In genomic region chr2:71540611-71541417, GRCm38 (mm10) we compare ENCODE assay signal across 8 mouse cellular contexts. TPM values are rescaled to one million over a fixed set of nuclear protein-coding genes. Genes with fewer than 3 reads are reported as not detected.
DNase-seq lines count a peak whose midpoint lies in the region; ATAC-seq and TF ChIP-seq lines count a peak whose summit lies in the region.

No protein-coding gene starts in this region.

- under 1% methylated on average over 48 of the region's 48 CpGs for WGBS in lung, postnatal 0 days
- under 1% methylated on average over 44 of the region's 48 CpGs for WGBS in embryonic facial prominence, embryonic 15.5 days
- WGBS in limb, embryonic 12.5 days = under 1% methylated on average over 45 of the region's 48 CpGs

- H3K4me2 ChIP-seq in lung, postnatal 0 days (replicated peaks; ENCODE audit: low read depth, low read length) = peak overlapping the region; percentile 25
- peak overlapping the region; percentile 57 for H3K4me2 ChIP-seq in embryonic facial prominence, embryonic 15.5 days (replicated peaks)
- H3K4me2 ChIP-seq in limb, embryonic 12.5 days = peak overlapping the region; percentile 49

- TF ChIP-seq EP300 in lung, postnatal 0 days (IDR thresholded peaks at IDR 0.05) = no peak

- H3K9ac ChIP-seq in lung, postnatal 0 days (replicated peaks; ENCODE audit: low read depth) = no peak overlapping the region
- H3K9ac ChIP-seq in embryonic facial prominence, embryonic 15.5 days = peak overlapping the region; percentile 15; the same call in 1 of the 2 replicates
- no peak overlapping the region for H3K9ac ChIP-seq in limb, embryonic 12.5 days (replicated peaks)

- H3K27me3 ChIP-seq in lung, postnatal 0 days (replicated peaks; ENCODE audit: insufficient read depth, low read length) = peaks cover 94% of the 10 kb centered on the region
- H3K27me3 ChIP-seq in embryonic facial prominence, embryonic 15.5 days = peaks cover 88% of the 10 kb centered on the region
- H3K27me3 ChIP-seq in limb, embryonic 12.5 days = peaks cover 98% of the 10 kb centered on the region

- H3K4me3 ChIP-seq in lung, postnatal 0 days (ENCODE audit: low read depth, low read length) = peak overlapping the region; percentile 2
- H3K4me3 ChIP-seq in embryonic facial prominence, embryonic 15.5 days (replicated peaks) = peak overlapping the region; percentile 34
- H3K4me3 ChIP-seq in limb, embryonic 12.5 days (replicated peaks) = peak overlapping the region; percentile 28

- H3K27ac ChIP-seq in lung, postnatal 0 days (ENCODE audit: low read length) = no peak overlapping the region
- peak overlapping the region; percentile 76 for H3K27ac ChIP-seq in embryonic facial prominence, embryonic 15.5 days (replicated peaks)
- H3K27ac ChIP-seq in limb, embryonic 12.5 days = no peak overlapping the region

- H3K36me3 ChIP-seq in lung, postnatal 0 days (ENCODE audit: insufficient read depth, low read length) = no peaks in the 10 kb centered on the region
- no peaks in the 10 kb centered on the region for H3K36me3 ChIP-seq in embryonic facial prominence, embryonic 15.5 days
- no peaks in the 10 kb centered on the region for H3K36me3 ChIP-seq in limb, embryonic 12.5 days

- ATAC-seq in lung, postnatal 0 days = no peak
- ATAC-seq in embryonic facial prominence, embryonic 15.5 days (ENCODE audit: insufficient number of reproducible peaks, low FRiP score, low TSS enrichment, low read depth) = no peak
- peak; percentile 34; the same call in 1 of the 2 replicates for ATAC-seq in limb, embryonic 12.5 days (ENCODE audit: insufficient number of reproducible peaks, insufficient read depth, low FRiP score, low TSS enrichment, low read depth)
- ATAC-seq in megakaryocyte-erythroid progenitor cell, adult 5-6 weeks (replicated peaks; ENCODE audit: low FRiP score, low TSS enrichment, poor library complexity, severe bottlenecking) = no peak

- peak; percentile 4 for DNase-seq in lung, postnatal 0 days (ENCODE audit: low spot score)
- no peak for DNase-seq in lung, postnatal 25 days (ENCODE audit: low spot score)
- peak; percentile 38 for DNase-seq in thymus, postnatal 14 days
- no peak for DNase-seq in right cerebral cortex, adult 18-20 months
- no peak for DNase-seq in lung, postnatal 10 days

- H3K4me1 ChIP-seq in lung, postnatal 0 days (ENCODE audit: insufficient read depth, low read depth, low read length) = peaks cover 4% of the 10 kb centered on the region; the same call in 1 of the 2 replicates
- H3K4me1 ChIP-seq in embryonic facial prominence, embryonic 15.5 days = peaks cover 49% of the 10 kb centered on the region
- peaks cover 54% of the 10 kb centered on the region for H3K4me1 ChIP-seq in limb, embryonic 12.5 days (replicated peaks)

- H3K9me3 ChIP-seq in lung, postnatal 0 days (ENCODE audit: low read length) = no peaks in the 10 kb centered on the region
- no peaks in the 10 kb centered on the region for H3K9me3 ChIP-seq in embryonic facial prominence, embryonic 15.5 days (replicated peaks)
- H3K9me3 ChIP-seq in limb, embryonic 12.5 days = no peaks in the 10 kb centered on the region

- TF ChIP-seq CTCF in lung, postnatal 0 days (IDR thresholded peaks at IDR 0.05) = no peak

RNA-seq across cellular contexts. Expression of gene Dlx2, which starts 5.7 kb away (rescaled TPM):
- not detected in 2 replicates for polyA plus RNA-seq in lung, postnatal 0 days (2015; fragmentation: Nextera tagmentation; extraction: Ambion mirVana)
- polyA plus RNA-seq in embryonic facial prominence, embryonic 15.5 days (2015; fragmentation: Nextera tagmentation; extraction: Ambion mirVana) = 6.2 and 8.5 TPM in 2 replicates
- 6.0 and 7.0 TPM in 2 replicates for polyA plus RNA-seq in limb, embryonic 12.5 days (2016; fragmentation: Nextera tagmentation; extraction: Ambion mirVana)
- total RNA-seq in megakaryocyte-erythroid progenitor cell, adult 5-6 weeks (2014; fragmentation: Nextera tagmentation) = not detected in 2 replicates
- not detected in 2 replicates for total RNA-seq in megakaryocyte-erythroid progenitor cell, adult 5-6 weeks (2017)

RNA-seq across cellular contexts. Expression of gene Dlx1, which starts 12.9 kb away (rescaled TPM):
- polyA plus RNA-seq in lung, postnatal 0 days (2015; fragmentation: Nextera tagmentation; extraction: Ambion mirVana) = not detected in 2 replicates
- polyA plus RNA-seq in embryonic facial prominence, embryonic 15.5 days (2015; fragmentation: Nextera tagmentation; extraction: Ambion mirVana) = 9.7 and 12.5 TPM in 2 replicates
- polyA plus RNA-seq in limb, embryonic 12.5 days (2016; fragmentation: Nextera tagmentation; extraction: Ambion mirVana) = 5.6 and 6.3 TPM in 2 replicates
- not detected in 2 replicates for total RNA-seq in megakaryocyte-erythroid progenitor cell, adult 5-6 weeks (2014; fragmentation: Nextera tagmentation)
- 0.19 TPM in 1 of 2 replicates, not detected in the other for total RNA-seq in megakaryocyte-erythroid progenitor cell, adult 5-6 weeks (2017)

Comparison
In these comparisons a context has a peak if more than half of its experiments do, and no peak if none do; other contexts are left out.
1. DNase-seq: peak in lung, postnatal 0 days (single experiment) and thymus, postnatal 14 days (single experiment); none in lung, postnatal 25 days (single experiment), right cerebral cortex, adult 18-20 months (single experiment) and lung, postnatal 10 days (single experiment).
2. Peak in every context shown above with its lines, with median percentiles within 50 percentile points of each other: H3K4me2 ChIP-seq and H3K4me3 ChIP-seq.